Mouse (Mus musculus): Measurements from ENCODE around the gene Tas2r118. TPM values are rescaled to one million over a fixed set of nuclear protein-coding genes. Genes with fewer than 3 reads are reported as not detected.

Tas2r118 gene
- polyA plus RNA-seq (2012; rRNA removed): not detected in 2 replicates

- no peak for DNase-seq (ENCODE audit: low read depth)
Observed at GRCm38 (mm10) chr6:23969960-23970359, at the start of gene Tas2r118. TSS of gene Tas2r118 (minus strand) at chr6:23970060.

GRCm38 (mm10) chr6:24018320-24018719 lies 48.5 kb upstream of the Tas2r118 start:
- DNase-seq (ENCODE audit: low read depth): no peak

GRCm38 (mm10) chr6:23993276-23993675 lies 23.4 kb upstream of the Tas2r118 start:
- DNase-seq (ENCODE audit: low read depth): no peak

- no peak for DNase-seq (ENCODE audit: low read depth)
Observed at GRCm38 (mm10) chr6:23990687-23991387, 21.0 kb upstream of the Tas2r118 start.

GRCm38 (mm10) chr6:23986293-23986692 lies 16.4 kb upstream of the Tas2r118 start:
- DNase-seq (ENCODE audit: low read depth): no peak

- DNase-seq (ENCODE audit: low read depth): no peak
Observed at GRCm38 (mm10) chr6:23966980-23967379, 2.9 kb downstream of the Tas2r118 start.

GRCm38 (mm10) chr6:23965925-23966324 lies 3.9 kb downstream of the Tas2r118 start:
- no peak for DNase-seq (ENCODE audit: low read depth)

GRCm38 (mm10) chr6:23963741-23964140 lies 6.1 kb downstream of the Tas2r118 start:
- DNase-seq (ENCODE audit: low read depth): no peak

GRCm38 (mm10) chr6:23940776-23941175 lies 29.1 kb downstream of the Tas2r118 start:
- no peak for DNase-seq (ENCODE audit: low read depth)

- no peak for DNase-seq (ENCODE audit: low read depth)
Observed at GRCm38 (mm10) chr6:23938575-23939488, 31.0 kb downstream of the Tas2r118 start.

GRCm38 (mm10) chr6:23936414-23936813 lies 33.4 kb downstream of the Tas2r118 start:
- no peak for DNase-seq (ENCODE audit: low read depth)

- DNase-seq (ENCODE audit: low read depth): no peak
Observed at GRCm38 (mm10) chr6:23923806-23924205, 46.1 kb downstream of the Tas2r118 start.

Other genes starting within 250 kb of the Tas2r118 start
- gene Cadps2, start 130.6 kb downstream of the Tas2r118 start, polyA plus RNA-seq (2012; rRNA removed): 2.6 and 3.2 TPM in 2 replicates
- gene Slc13a1, start 198.0 kb upstream of the Tas2r118 start, polyA plus RNA-seq (2012; rRNA removed): not detected in 2 replicates

Measured in gonadal fat pad, adult 2 months (tissue).